Mouse (Mus musculus) CH12.LX (cell line): Measurements from ENCODE around the gene Stk32c.

Source experiments
- BHLHE40 ChIP-seq: IDR thresholded peaks from 2 replicates; pipeline ENCODE4 v1.6.1; 2011; ENCODE audit warnings: mild to moderate bottlenecking, low read depth, low read length, improper control_type of control experiment
- CHD2 ChIP-seq: IDR thresholded peaks from 2 replicates; pipeline ENCODE4 v1.6.1; 2011; ENCODE audit warnings: low read length, improper control_type of control experiment
- CTCF ChIP-seq, 2 experiments: IDR thresholded peaks in 1 of 2; conservative IDR thresholded peaks in 1 of 2; 2 replicates each; pipeline ENCODE4 v1.5.1; 2011 to 2012; ENCODE audit warnings: low read depth in 2 of 2, low read length in 2 of 2, improper control_type of control experiment in 1 of 2, inconsistent platforms in 1 of 2, mild to moderate bottlenecking in 1 of 2, moderate library complexity in 1 of 2
- EP300 ChIP-seq: IDR thresholded peaks from 2 replicates; pipeline ENCODE4 v1.6.1; 2011; ENCODE audit warnings: low read length, improper control_type of control experiment
- ETS1 ChIP-seq: conservative IDR thresholded peaks from 2 replicates; pipeline ENCODE4 v1.6.1; 2012; ENCODE audit warnings: low read depth, mild to moderate bottlenecking, inconsistent platforms, low read length, improper control_type of control experiment, moderate library complexity
- JUN ChIP-seq: IDR thresholded peaks from 2 replicates; pipeline ENCODE4 v1.6.1; 2011; ENCODE audit warnings: low read depth, mild to moderate bottlenecking, low read length, improper control_type of control experiment, moderate library complexity; ENCODE audit not compliant: insufficient read depth
- JUND ChIP-seq: conservative IDR thresholded peaks from 2 replicates; pipeline ENCODE4 v1.6.1; 2011; ENCODE audit warnings: low read depth, low read length, improper control_type of control experiment
- MAFK ChIP-seq: IDR thresholded peaks from 2 replicates; pipeline ENCODE4 v1.6.1; 2011; ENCODE audit warnings: low read length, improper control_type of control experiment; ENCODE audit not compliant: insufficient replicate concordance
- POLR2A ChIP-seq: IDR thresholded peaks from 2 replicates; pipeline ENCODE4 v1.6.1; 2011; ENCODE audit warnings: low read depth, mild to moderate bottlenecking, improper control_type of control experiment, low read length
- TBP ChIP-seq: conservative IDR thresholded peaks from 2 replicates; pipeline ENCODE4 v1.6.1; 2011; ENCODE audit warnings: low read depth, low read length, improper control_type of control experiment
- USF1 ChIP-seq: IDR thresholded peaks from 2 replicates; pipeline ENCODE4 v1.6.1; 2014; ENCODE audit warnings: low read depth, mild to moderate bottlenecking, inconsistent platforms, low read length, improper control_type of control experiment
- USF2 ChIP-seq: conservative IDR thresholded peaks from 2 replicates; pipeline ENCODE4 v1.6.1; 2011; ENCODE audit warnings: low read depth, low read length, improper control_type of control experiment
- ZKSCAN1 ChIP-seq: IDR thresholded peaks from 2 replicates; pipeline ENCODE4 v1.6.1; 2012; ENCODE audit warnings: low read depth, inconsistent platforms, low read length, improper control_type of control experiment, borderline replicate concordance
- ZMIZ1 ChIP-seq: IDR thresholded peaks from 2 replicates; pipeline ENCODE4 v1.6.1; 2012; ENCODE audit warnings: low read depth, mild to moderate bottlenecking, inconsistent platforms, low read length, improper control_type of control experiment

GRCm38 (mm10) chr7:139136906-139137491 lies 76.1 kb downstream of the Stk32c start:
- TF ChIP-seq USF1 (no peak), EP300 (no peak), ZKSCAN1 (no peak), ZMIZ1 (no peak), CTCF (conservative IDR thresholded peaks at IDR 0.05 in 1 of 2, IDR thresholded peaks at IDR 0.05 in 1 of 2; ENCODE audit: low read depth in 2 of 2, low read length in 2 of 2) (no peak), CHD2 (no peak), MAFK (no peak), USF2 (no peak), TBP (no peak), POLR2A (no peak), ETS1 (no peak), JUN (no peak), JUND (no peak), BHLHE40 (no peak)
